Mouse (Mus musculus) heart, adult 2 months (tissue): ENCODE results near the gene Dok3.
A peak's percentile ranks its signal among the peaks of the same experiment; 100 is the strongest.

Experiments
- CTCF ChIP-seq: fragments of 200-600 bp; IDR thresholded peaks from 2 replicates; pipeline ENCODE4 v1.8.1; 2022; ENCODE audit warnings: antibody characterized with exemption, mild to moderate bottlenecking, moderate library complexity
- EP300 ChIP-seq: fragments of 200-500 bp; IDR thresholded peaks from 2 replicates; pipeline ENCODE4 v1.6.1; 2011; ENCODE audit warnings: low read depth, low read length, control low read depth; ENCODE audit not compliant: insufficient read depth
- POLR2A ChIP-seq: fragments of 200-500 bp; IDR thresholded peaks from 2 replicates; pipeline ENCODE4 v1.6.1; 2011; ENCODE audit warnings: mild to moderate bottlenecking, low read depth, low read length, control low read depth; ENCODE audit not compliant: insufficient read depth

GRCm38 (mm10) chr13:55540933-55541332 lies 11.8 kb upstream of the Dok3 start:
- TF ChIP-seq CTCF (peak; percentile 77), EP300 (no peak), POLR2A (no peak)
